Mouse (Mus musculus) lung, postnatal 25 days (tissue): Measurements from ENCODE around the gene Cdca8.

ENCODE experiments used
- DNase-seq: peaks from one replicate; pipeline ENCODE4 v3.0.0; 2022; ENCODE audit warnings: low spot score

Cdca8 gene

GRCm38 (mm10) chr4:124953546-124953945 lies 14.4 kb upstream of the Cdca8 start:
- peak; percentile 65 for DNase-seq

GRCm38 (mm10) chr4:124951036-124951433 lies 11.9 kb upstream of the Cdca8 start:
- peak; percentile 11 for DNase-seq

- DNase-seq: peak; percentile 22
These were observed 11.3 kb upstream of the Cdca8 start for GRCm38 (mm10) chr4:124950181-124951035.

GRCm38 (mm10) chr4:124949488-124949887 lies 10.4 kb upstream of the Cdca8 start:
- no peak for DNase-seq

- DNase-seq: no peak
These were observed 5.8 kb upstream of the Cdca8 start for GRCm38 (mm10) chr4:124944961-124945360.

GRCm38 (mm10) chr4:124943781-124944180 lies 4.7 kb upstream of the Cdca8 start:
- no peak for DNase-seq

GRCm38 (mm10) chr4:124943022-124943421 lies 3.9 kb upstream of the Cdca8 start:
- peak; percentile 72 for DNase-seq

GRCm38 (mm10) chr4:124936613-124937471 lies 2.3 kb downstream of the Cdca8 start, which contains the start of gene 9930104L06Rik:
TSS of gene 9930104L06Rik (plus strand) at chr4:124937048.
- DNase-seq: peak; percentile 97

- no peak for DNase-seq
These were observed 11.0 kb downstream of the Cdca8 start for GRCm38 (mm10) chr4:124928102-124928501.

GRCm38 (mm10) chr4:124905971-124906822 lies 32.9 kb downstream of the Cdca8 start:
- no peak for DNase-seq

- DNase-seq: no peak
These were observed 33.7 kb downstream of the Cdca8 start for GRCm38 (mm10) chr4:124905417-124905816.

- DNase-seq: no peak
These were observed 39.2 kb downstream of the Cdca8 start for GRCm38 (mm10) chr4:124899906-124900305.

GRCm38 (mm10) chr4:124898428-124898827 lies 40.7 kb downstream of the Cdca8 start:
- DNase-seq: no peak

GRCm38 (mm10) chr4:124894508-124895428 lies 44.3 kb downstream of the Cdca8 start:
- no peak for DNase-seq

- no peak for DNase-seq
These were observed 45.3 kb downstream of the Cdca8 start for GRCm38 (mm10) chr4:124893769-124894168.

- DNase-seq: no peak
These were observed 48.3 kb downstream of the Cdca8 start for GRCm38 (mm10) chr4:124890831-124891230.

GRCm38 (mm10) chr4:124889935-124890334 lies 49.2 kb downstream of the Cdca8 start:
- DNase-seq: no peak

- no peak for DNase-seq
These were observed 50.4 kb downstream of the Cdca8 start for GRCm38 (mm10) chr4:124888702-124889101.

GRCm38 (mm10) chr4:124882151-124882729 lies 56.9 kb downstream of the Cdca8 start:
- no peak for DNase-seq

- no peak for DNase-seq
These were observed 57.7 kb downstream of the Cdca8 start for GRCm38 (mm10) chr4:124881341-124881908.
